Mouse (Mus musculus) cerebellum, adult 2 months (tissue): ENCODE data around the gene Zfp385c.

ENCODE experiments used
- CTCF ChIP-seq: fragments of 200-500 bp; IDR thresholded peaks from 2 replicates; pipeline ENCODE4 v1.5.1; 2011; ENCODE audit warnings: low read depth, mild to moderate bottlenecking, control low read depth, low read length, moderate library complexity, borderline replicate concordance; ENCODE audit not compliant: insufficient read depth
- POLR2A ChIP-seq: fragments of 200-500 bp; IDR thresholded peaks from 2 replicates; pipeline ENCODE4 v1.6.1; 2011; ENCODE audit warnings: low read length, control low read depth, borderline replicate concordance; ENCODE audit not compliant: insufficient read depth

DNA sequence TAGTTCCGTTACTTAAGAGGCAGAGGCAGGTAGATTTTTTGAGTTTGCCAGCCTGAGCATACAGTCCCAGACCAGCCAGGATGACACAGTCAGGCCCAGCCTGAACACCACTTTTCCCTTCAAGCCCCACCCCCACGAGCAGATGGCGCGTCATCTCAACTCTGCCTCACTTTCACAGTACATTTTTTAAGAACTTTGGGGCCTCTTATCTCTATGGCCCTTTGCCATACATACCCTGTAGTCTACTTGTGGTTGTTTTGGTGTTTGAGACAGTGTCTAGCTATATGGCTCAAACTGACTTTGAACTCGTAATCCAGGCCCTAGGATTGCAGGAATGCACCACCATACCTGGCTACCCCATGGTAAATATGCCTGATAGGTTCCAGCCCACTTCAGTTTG is 64.2 kb downstream of the Zfp385c start:
- TF ChIP-seq CTCF (no peak), POLR2A (no peak)
